Mouse (Mus musculus) erythroblast, embryonic 14.5 days (primary cell): Measurements from ENCODE around the gene Gm26727.

Experiments
- GATA1 ChIP-seq: IDR thresholded peaks from 2 replicates; pipeline ENCODE4 v1.6.1; 2012; ENCODE audit warnings: low read length, inconsistent platforms, mixed read lengths
- TAL1 ChIP-seq: IDR thresholded peaks from 3 replicates; pipeline ENCODE4 v1.6.1; 2012; ENCODE audit warnings: low read length, inconsistent platforms, mixed read lengths

DNA sequence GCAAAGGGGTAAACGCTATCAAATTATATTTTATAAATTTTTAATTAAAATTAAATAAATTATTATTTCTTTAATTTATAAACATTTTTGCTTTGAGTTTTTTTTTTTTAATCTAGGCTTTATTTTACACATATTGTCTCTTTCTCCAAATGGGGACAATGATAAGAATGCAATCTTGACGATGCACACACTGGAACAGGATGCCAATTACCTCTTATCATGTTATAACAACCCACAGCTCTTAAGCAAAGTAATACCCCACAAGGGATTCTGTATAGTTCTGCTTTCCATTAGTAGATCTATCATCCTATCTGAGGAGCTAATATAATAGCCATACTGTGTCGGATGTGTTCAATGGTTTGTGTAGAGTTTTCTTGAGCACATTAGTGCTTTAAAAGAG lies 27.9 kb upstream of the Gm26727 start:
- no peak for TF ChIP-seq GATA1
- no peak for TF ChIP-seq TAL1
